Mouse (Mus musculus): ENCODE data around the gene Fhad1. TPM values are rescaled to one million over a fixed set of nuclear protein-coding genes. Genes with fewer than 3 reads are reported as not detected.
A peak's percentile ranks its signal among the peaks of the same experiment; 100 is the strongest.

Fhad1 gene
- polyA plus RNA-seq, 1 experiment from 2014 or later, result 0.50 TPM

GRCm38 (mm10) chr4:141932785-141933574 lies 81.9 kb downstream of the Fhad1 start:
- no peak for DNase-seq (ENCODE audit: low spot score)
- TF ChIP-seq CTCF (IDR thresholded peaks at IDR 0.05; ENCODE audit: low read depth), result no peak
- no peak for ATAC-seq (replicated peaks; ENCODE audit: low FRiP score, low read depth)
- Histone ChIP-seq H3K4me1 (replicated peaks; ENCODE audit: insufficient read depth, low read length) (0 out of 2 replicates have a peak, but pooled peaks cover 4% of the 10 kb centered on the region), H3K27ac (no peak overlapping the region), H3K9me3 (replicated peaks; ENCODE audit: low read length) (no peaks in the 10 kb centered on the region), H3K36me3 (ENCODE audit: insufficient read depth, low read length) (no peaks in the 10 kb centered on the region), H3K4me2 (ENCODE audit: low read length) (no peak overlapping the region), H3K9ac (ENCODE audit: low read depth, low read length) (no peak overlapping the region), H3K27me3 (ENCODE audit: insufficient read depth, low read length) (no peaks in the 10 kb centered on the region), H3K4me3 (replicated peaks; ENCODE audit: low read depth, low read length) (no peak overlapping the region)
- WGBS, result 65% methylated on average over 14 of the region's 14 CpGs

- H3K4me1 ChIP-seq (replicated peaks; ENCODE audit: insufficient read depth, low read length), result 0 out of 2 replicates have a peak, but pooled peaks cover 4% of the 10 kb centered on the region
- no peaks in the 10 kb centered on the region for H3K9me3 ChIP-seq (replicated peaks; ENCODE audit: low read length)
- H3K36me3 ChIP-seq (ENCODE audit: insufficient read depth, low read length), result no peaks in the 10 kb centered on the region
- no peak overlapping the region for H3K4me3 ChIP-seq (replicated peaks; ENCODE audit: low read depth, low read length)
- H3K27me3 ChIP-seq (ENCODE audit: insufficient read depth, low read length), result no peaks in the 10 kb centered on the region
- 92% methylated on average over 5 of the region's 5 CpGs for WGBS
- H3K9ac ChIP-seq (ENCODE audit: low read depth, low read length), result no peak overlapping the region
- TF ChIP-seq CTCF (IDR thresholded peaks at IDR 0.05; ENCODE audit: low read depth), result no peak
- ATAC-seq (replicated peaks; ENCODE audit: low FRiP score, low read depth) (no peak), DNase-seq (ENCODE audit: low spot score) (no peak)
- no peak overlapping the region for H3K27ac ChIP-seq
- no peak overlapping the region for H3K4me2 ChIP-seq (ENCODE audit: low read length)
Observed at GRCm38 (mm10) chr4:141931526-141931925, 83.4 kb downstream of the Fhad1 start.

- Histone ChIP-seq H3K27me3 (ENCODE audit: insufficient read depth, low read length) (no peaks in the 10 kb centered on the region), H3K9ac (ENCODE audit: low read depth, low read length) (no peak overlapping the region), H3K27ac (no peak overlapping the region), H3K4me3 (replicated peaks; ENCODE audit: low read depth, low read length) (no peak overlapping the region), H3K9me3 (replicated peaks; ENCODE audit: low read length) (no peaks in the 10 kb centered on the region), H3K36me3 (ENCODE audit: insufficient read depth, low read length) (no peaks in the 10 kb centered on the region), H3K4me2 (ENCODE audit: low read length) (no peak overlapping the region), H3K4me1 (replicated peaks; ENCODE audit: insufficient read depth, low read length) (0 out of 2 replicates have a peak, but pooled peaks cover 4% of the 10 kb centered on the region)
- ATAC-seq (replicated peaks; ENCODE audit: low FRiP score, low read depth) (no peak), DNase-seq (ENCODE audit: low spot score) (no peak)
- TF ChIP-seq CTCF (IDR thresholded peaks at IDR 0.05; ENCODE audit: low read depth), result no peak
- 91% methylated on average over 11 of the region's 11 CpGs for WGBS
Observed at GRCm38 (mm10) chr4:141930001-141930400, 84.9 kb downstream of the Fhad1 start.

- WGBS, result 46% methylated on average over 7 of the region's 7 CpGs
- DNase-seq (ENCODE audit: low spot score) (no peak), ATAC-seq (replicated peaks; ENCODE audit: low FRiP score, low read depth) (peak; percentile 74)
- no peak overlapping the region for H3K27ac ChIP-seq
- no peak overlapping the region for H3K4me3 ChIP-seq (replicated peaks; ENCODE audit: low read depth, low read length)
- 0 out of 2 replicates have a peak, but pooled peaks cover 4% of the 10 kb centered on the region for H3K4me1 ChIP-seq (replicated peaks; ENCODE audit: insufficient read depth, low read length)
- no peaks in the 10 kb centered on the region for H3K27me3 ChIP-seq (ENCODE audit: insufficient read depth, low read length)
- no peaks in the 10 kb centered on the region for H3K36me3 ChIP-seq (ENCODE audit: insufficient read depth, low read length)
- H3K9ac ChIP-seq (ENCODE audit: low read depth, low read length), result no peak overlapping the region
- H3K4me2 ChIP-seq (ENCODE audit: low read length), result no peak overlapping the region
- no peaks in the 10 kb centered on the region for H3K9me3 ChIP-seq (replicated peaks; ENCODE audit: low read length)
- TF ChIP-seq CTCF (IDR thresholded peaks at IDR 0.05; ENCODE audit: low read depth), result no peak
Observed at GRCm38 (mm10) chr4:141928881-141929281, 86.0 kb downstream of the Fhad1 start.

GRCm38 (mm10) chr4:141925781-141926345 lies 89.0 kb downstream of the Fhad1 start:
- WGBS, result 30% methylated on average over 5 of the region's 5 CpGs
- Histone ChIP-seq H3K27me3 (ENCODE audit: insufficient read depth, low read length) (no peaks in the 10 kb centered on the region), H3K27ac (no peak overlapping the region), H3K9me3 (replicated peaks; ENCODE audit: low read length) (no peaks in the 10 kb centered on the region), H3K4me1 (replicated peaks; ENCODE audit: insufficient read depth, low read length) (0 out of 2 replicates have a peak, but pooled peaks cover 4% of the 10 kb centered on the region), H3K4me3 (replicated peaks; ENCODE audit: low read depth, low read length) (no peak overlapping the region), H3K4me2 (ENCODE audit: low read length) (no peak overlapping the region), H3K36me3 (ENCODE audit: insufficient read depth, low read length) (no peaks in the 10 kb centered on the region), H3K9ac (ENCODE audit: low read depth, low read length) (no peak overlapping the region)
- TF ChIP-seq CTCF (IDR thresholded peaks at IDR 0.05; ENCODE audit: low read depth), result no peak
- DNase-seq (ENCODE audit: low spot score) (peak; percentile 78), ATAC-seq (replicated peaks; ENCODE audit: low FRiP score, low read depth) (no peak)

GRCm38 (mm10) chr4:141923961-141924360 lies 90.9 kb downstream of the Fhad1 start:
- 75% methylated on average over 11 of the region's 11 CpGs for WGBS
- TF ChIP-seq CTCF (IDR thresholded peaks at IDR 0.05; ENCODE audit: low read depth), result no peak
- ATAC-seq (replicated peaks; ENCODE audit: low FRiP score, low read depth), result no peak
- Histone ChIP-seq H3K9ac (ENCODE audit: low read depth, low read length) (no peak overlapping the region), H3K9me3 (replicated peaks; ENCODE audit: low read length) (no peaks in the 10 kb centered on the region), H3K27me3 (ENCODE audit: insufficient read depth, low read length) (no peaks in the 10 kb centered on the region), H3K4me3 (replicated peaks; ENCODE audit: low read depth, low read length) (no peak overlapping the region), H3K4me1 (replicated peaks; ENCODE audit: insufficient read depth, low read length) (no peaks in the 10 kb centered on the region), H3K27ac (no peak overlapping the region), H3K36me3 (ENCODE audit: insufficient read depth, low read length) (no peaks in the 10 kb centered on the region), H3K4me2 (ENCODE audit: low read length) (no peak overlapping the region)
- DNase-seq (ENCODE audit: low spot score), result no peak
